Mouse (Mus musculus) bone marrow, adult 2 months (tissue): ENCODE data around the gene Pcsk7.

Experiments used
- CTCF ChIP-seq: fragments of 200-500 bp; IDR thresholded peaks from 2 replicates; pipeline ENCODE4 v1.5.1; 2011; ENCODE audit warnings: low read length, control low read depth; ENCODE audit not compliant: control insufficient read depth, insufficient read depth
- POLR2A ChIP-seq: fragments of 200-500 bp; IDR thresholded peaks from 2 replicates; pipeline ENCODE4 v1.6.1; 2011; ENCODE audit warnings: low read depth, mild to moderate bottlenecking, control low read depth, low read length, borderline replicate concordance; ENCODE audit not compliant: control insufficient read depth

DNA sequence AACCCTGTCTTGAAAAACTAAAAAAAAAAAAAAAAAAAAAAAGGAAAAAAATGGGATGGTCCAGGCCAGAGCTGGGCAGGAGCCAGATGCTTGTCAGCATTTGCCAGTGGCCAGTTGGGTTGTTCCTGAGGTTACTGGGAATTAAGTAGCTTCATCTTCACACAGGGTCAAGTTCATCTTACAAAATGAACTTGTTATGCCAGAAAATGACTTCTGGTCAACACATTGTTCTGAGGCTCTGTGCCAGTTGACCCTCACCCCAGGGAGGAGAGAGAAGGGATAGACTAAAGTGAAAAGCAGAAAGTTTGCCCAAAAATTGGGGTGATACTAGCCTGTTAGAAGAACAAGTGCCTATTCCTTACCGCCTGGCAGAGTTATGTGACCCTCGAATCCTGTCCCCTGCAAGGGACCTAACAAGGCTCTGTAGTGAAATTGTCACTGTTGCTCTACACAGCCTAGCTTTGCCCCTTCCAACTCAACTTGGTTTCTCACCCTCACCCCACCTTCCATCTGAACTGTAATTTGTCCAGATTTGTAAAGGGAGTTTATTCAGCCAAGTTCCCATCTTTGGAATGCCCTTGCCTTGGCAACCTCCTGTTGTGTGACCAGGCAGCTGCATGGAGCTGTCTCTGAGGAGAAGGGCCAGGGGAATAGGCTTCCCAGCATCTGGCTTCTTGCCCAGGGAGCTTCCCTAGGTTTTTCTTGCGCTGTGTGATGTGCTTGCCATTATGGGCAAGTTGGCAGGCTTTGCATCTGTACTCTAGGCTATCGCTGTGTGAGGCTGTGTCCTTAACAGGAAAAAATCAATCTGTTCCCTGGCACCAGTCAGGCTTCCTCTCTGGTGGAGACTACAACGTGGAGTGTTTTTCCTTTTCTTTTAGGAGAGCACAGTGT is 11.0 kb downstream of the Pcsk7 start:
- TF ChIP-seq POLR2A (no peak), CTCF (no peak)
